ENCODE assay signal across 19 mouse cellular contexts in the genomic region with DNA sequence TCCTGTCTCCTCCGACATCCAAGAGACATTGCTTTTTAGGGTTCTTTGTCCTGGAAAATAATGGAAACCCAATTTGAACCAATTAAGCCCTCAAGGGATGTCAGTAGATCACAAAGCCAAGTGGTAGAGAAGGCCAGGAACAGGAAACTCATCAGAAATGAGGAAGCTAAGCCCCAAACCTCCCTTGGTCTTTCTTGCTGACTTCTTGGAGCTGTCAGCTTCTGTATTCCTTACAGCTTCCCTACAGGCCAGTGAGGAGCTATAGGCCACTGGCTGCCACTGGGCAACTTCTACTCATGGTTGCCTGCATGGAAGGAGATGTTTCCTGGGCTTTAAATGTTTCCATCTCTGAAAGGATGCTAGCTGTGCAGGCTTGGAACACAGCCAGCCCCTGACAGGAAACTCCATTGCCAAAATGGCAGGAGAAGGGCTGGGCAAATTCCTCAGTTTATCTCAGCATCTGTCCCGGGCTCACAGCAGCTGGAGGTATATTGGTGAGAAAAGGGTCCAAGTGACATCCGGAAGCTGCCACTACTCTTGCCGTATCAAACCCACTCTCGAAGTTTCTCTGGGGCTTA. TPM values are rescaled to one million over a fixed set of nuclear protein-coding genes. Genes with fewer than 3 reads are reported as not detected.
A peak's percentile ranks its signal among the peaks of the same experiment; 100 is the strongest.
DNase-seq lines count a peak whose midpoint lies in the region; ATAC-seq and TF ChIP-seq lines count a peak whose summit lies in the region.
"Had no signal": no experiment of that assay in that cellular context is flagged by ENCODE, and none has a peak within 500 bp of the region (broad histone marks: within the 10 kb centered on the region; RNA-seq: fewer than 3 reads in every experiment).

No protein-coding gene starts in this region.

- no peaks in the 10 kb centered on the region for H3K4me1 ChIP-seq in lung, embryonic 14.5 days (ENCODE audit: insufficient read depth)
- H3K4me1 ChIP-seq in lung, postnatal 0 days (ENCODE audit: insufficient read depth, low read depth, low read length): no peaks in the 10 kb centered on the region
- H3K4me1 ChIP-seq: embryonic facial prominence, embryonic 12.5 days had no signal

- H3K4me2 ChIP-seq in lung, embryonic 14.5 days: no peak overlapping the region
- H3K4me2 ChIP-seq in lung, postnatal 0 days (replicated peaks; ENCODE audit: low read depth, low read length): no peak overlapping the region
- H3K4me2 ChIP-seq: embryonic facial prominence, embryonic 12.5 days; forebrain, embryonic 12.5 days had no signal

- H3K36me3 ChIP-seq in lung, embryonic 14.5 days (ENCODE audit: insufficient read depth): no peaks in the 10 kb centered on the region
- H3K36me3 ChIP-seq in lung, postnatal 0 days (ENCODE audit: insufficient read depth, low read length): no peaks in the 10 kb centered on the region
- H3K36me3 ChIP-seq: embryonic facial prominence, embryonic 10.5 days; embryonic facial prominence, embryonic 12.5 days; forebrain, embryonic 10.5 days; forebrain, embryonic 12.5 days had no signal

- no peaks in the 10 kb centered on the region for H3K9me3 ChIP-seq in lung, embryonic 14.5 days (ENCODE audit: low read depth, low read length)
- no peaks in the 10 kb centered on the region for H3K9me3 ChIP-seq in lung, postnatal 0 days (ENCODE audit: low read length)
- H3K9me3 ChIP-seq: embryonic facial prominence, embryonic 10.5 days; embryonic facial prominence, embryonic 12.5 days; forebrain, embryonic 10.5 days; forebrain, embryonic 12.5 days had no signal

- no peak for TF ChIP-seq CTCF in lung, embryonic 14.5 days (IDR thresholded peaks at IDR 0.05; ENCODE audit: low read depth)
- TF ChIP-seq CTCF in lung, postnatal 0 days (IDR thresholded peaks at IDR 0.05): no peak

- no peaks in the 10 kb centered on the region for H3K27me3 ChIP-seq in lung, embryonic 14.5 days (ENCODE audit: insufficient read depth, low read length)
- H3K27me3 ChIP-seq in lung, postnatal 0 days (replicated peaks; ENCODE audit: insufficient read depth, low read length): no peaks in the 10 kb centered on the region

- WGBS in lung, embryonic 14.5 days: 60% methylated on average over 5 of the region's 5 CpGs
- WGBS in lung, postnatal 0 days: 56% methylated on average over 5 of the region's 5 CpGs

- no peak overlapping the region for H3K9ac ChIP-seq in lung, embryonic 14.5 days
- no peak overlapping the region for H3K9ac ChIP-seq in lung, postnatal 0 days (replicated peaks; ENCODE audit: low read depth)
- H3K9ac ChIP-seq: embryonic facial prominence, embryonic 12.5 days; forebrain, embryonic 12.5 days had no signal

- H3K27ac ChIP-seq in lung, embryonic 14.5 days (ENCODE audit: low read depth): no peak overlapping the region
- H3K27ac ChIP-seq in lung, postnatal 0 days (ENCODE audit: low read length): no peak overlapping the region
- H3K27ac ChIP-seq: embryonic facial prominence, embryonic 10.5 days; embryonic facial prominence, embryonic 12.5 days; forebrain, embryonic 10.5 days; forebrain, embryonic 12.5 days had no signal

- TF ChIP-seq EP300 in lung, postnatal 0 days (IDR thresholded peaks at IDR 0.05): no peak

- no peak for ATAC-seq in lung, embryonic 14.5 days (ENCODE audit: insufficient read depth)
- no peak for ATAC-seq in lung, postnatal 0 days
- no peak for ATAC-seq in cerebellum, adult (ENCODE audit: insufficient number of reproducible peaks, low FRiP score, low TSS enrichment)
- ATAC-seq: forebrain, embryonic 14.5 days; forebrain, embryonic 16.5 days had no signal

- peak; percentile 58 for DNase-seq in lung, embryonic 14.5 days
- DNase-seq in lung, postnatal 0 days (ENCODE audit: low spot score): no peak
- peak; percentile 14 for DNase-seq in MEL-GATA-1-ER (ENCODE audit: extremely low read depth, low read depth)
- no peak for DNase-seq in cerebellum, postnatal 4 days (ENCODE audit: low spot score in 2 of 2)
- DNase-seq: adrenal gland, adult 2 months; adrenal gland, postnatal 10 days; adrenal gland, postnatal 25 days; cerebellum, adult 11-12 months; cerebellum, adult 2 months; cerebellum, adult 9-10 months; cerebellum, postnatal 25 days had no signal

- H3K4me3 ChIP-seq in lung, embryonic 14.5 days (ENCODE audit: low read depth, low read length): no peak overlapping the region
- H3K4me3 ChIP-seq in lung, postnatal 0 days (ENCODE audit: low read depth, low read length): no peak overlapping the region
- H3K4me3 ChIP-seq: embryonic facial prominence, embryonic 10.5 days; embryonic facial prominence, embryonic 12.5 days; erythroblast, embryonic 14.5 days; forebrain, embryonic 10.5 days; forebrain, embryonic 12.5 days had no signal

RNA-seq across cellular contexts. Expression of gene Insyn1, which starts 55.5 kb away (rescaled TPM):
- 1.9 and 3.0 TPM in 2 replicates for polyA plus RNA-seq in lung, embryonic 14.5 days (2014; fragmentation: Nextera tagmentation; extraction: Ambion mirVana)
- polyA plus RNA-seq in lung, postnatal 0 days (2015; fragmentation: Nextera tagmentation; extraction: Ambion mirVana): 1.0 and 1.2 TPM in 2 replicates
- polyA plus RNA-seq: erythroblast, embryonic 14.5 days had no signal

Comparison
In these comparisons a context has a peak if more than half of its experiments do, and no peak if none do; other contexts are left out.
1. DNase-seq: peak in lung, embryonic 14.5 days (single experiment) and MEL-GATA-1-ER (single experiment); none in lung, postnatal 0 days (single experiment) and cerebellum, postnatal 4 days (0 of 2).